Mouse (Mus musculus) kidney, postnatal 0 days (tissue): Measurements from ENCODE around the gene E130114P18Rik. TPM values are rescaled to one million over a fixed set of nuclear protein-coding genes. Genes with fewer than 3 reads are reported as not detected.

Experiments used
- ATAC-seq: fragments of 200-750 bp; cut with Nextera tagmentation; replicated peaks from 2 replicates; pipeline ENCODE4 v1.8.0; 2017; ENCODE audit warnings: low read depth, moderate number of reproducible peaks, moderate TSS enrichment, moderate library complexity; ENCODE audit not compliant: low FRiP score
- DNase-seq: peaks from one replicate; pipeline ENCODE4 v3.0.0-alpha.2; 2016; ENCODE audit warnings: low spot score
- H3K27ac ChIP-seq: fragments of 300-500 bp; sonication (generic); 2 replicates; pipeline ENCODE4 v1.5.1; 2014; ENCODE audit warnings: mild to moderate bottlenecking
- H3K27me3 ChIP-seq: fragments of 300-500 bp; sonication (generic); 2 replicates; pipeline ENCODE4 v1.6.1; 2014; ENCODE audit warnings: low read length, mixed read lengths; ENCODE audit not compliant: insufficient read depth
- H3K36me3 ChIP-seq: fragments of 300-500 bp; sonication (generic); 2 replicates; pipeline ENCODE4 v1.6.1; 2014; ENCODE audit warnings: low read length, mixed read lengths; ENCODE audit not compliant: insufficient read depth
- H3K4me1 ChIP-seq: fragments of 300-500 bp; sonication (generic); replicated peaks from 2 replicates; pipeline ENCODE4 v1.6.1; 2014; ENCODE audit warnings: antibody characterized with exemption, low read length, mixed read lengths; ENCODE audit not compliant: insufficient read depth
- H3K4me2 ChIP-seq: fragments of 300-500 bp; sonication (generic); 2 replicates; pipeline ENCODE4 v1.6.1; 2014; ENCODE audit warnings: mild to moderate bottlenecking, low read length, moderate library complexity, mixed read lengths
- H3K4me3 ChIP-seq: fragments of 300-500 bp; sonication (generic); replicated peaks from 2 replicates; pipeline ENCODE4 v1.5.1; 2014; ENCODE audit warnings: low read depth, low read length
- H3K9ac ChIP-seq: fragments of 300-500 bp; sonication (generic); 2 replicates; pipeline ENCODE4 v1.6.1; 2014; ENCODE audit warnings: low read depth, low read length
- H3K9me3 ChIP-seq: fragments of 300-500 bp; sonication (generic); replicated peaks from 2 replicates; pipeline ENCODE4 v1.6.1; 2016; ENCODE audit warnings: low read length, inconsistent platforms, mixed read lengths
- CTCF ChIP-seq: IDR thresholded peaks from 2 replicates; pipeline ENCODE4 v1.5.1; 2016; ENCODE audit warnings: antibody characterized with exemption, low read depth, mild to moderate bottlenecking, moderate library complexity
- WGBS: fragments of 180-500 bp; shearing (Covaris S2); extraction: QIAGEN DNeasy Blood & Tissue Kit; methylation state at CpG from one replicate; pipeline ENCODE4 v1.1.7; 2014; 5-methylcytosine and 5-hydroxymethylcytosine counted together
- polyA plus RNA-seq: library from polyadenylated mRNA; unstranded; fragments of >200 nt; fragmentation: Nextera tagmentation; extraction: Ambion mirVana; gene quantifications from 2 replicates; pipeline ENCODE4 v1.2.1, GENCODE M21; 2015

Gene E130114P18Rik
- polyA plus RNA-seq, 1 experiment from 2014 or later: 0.38 TPM

DNA sequence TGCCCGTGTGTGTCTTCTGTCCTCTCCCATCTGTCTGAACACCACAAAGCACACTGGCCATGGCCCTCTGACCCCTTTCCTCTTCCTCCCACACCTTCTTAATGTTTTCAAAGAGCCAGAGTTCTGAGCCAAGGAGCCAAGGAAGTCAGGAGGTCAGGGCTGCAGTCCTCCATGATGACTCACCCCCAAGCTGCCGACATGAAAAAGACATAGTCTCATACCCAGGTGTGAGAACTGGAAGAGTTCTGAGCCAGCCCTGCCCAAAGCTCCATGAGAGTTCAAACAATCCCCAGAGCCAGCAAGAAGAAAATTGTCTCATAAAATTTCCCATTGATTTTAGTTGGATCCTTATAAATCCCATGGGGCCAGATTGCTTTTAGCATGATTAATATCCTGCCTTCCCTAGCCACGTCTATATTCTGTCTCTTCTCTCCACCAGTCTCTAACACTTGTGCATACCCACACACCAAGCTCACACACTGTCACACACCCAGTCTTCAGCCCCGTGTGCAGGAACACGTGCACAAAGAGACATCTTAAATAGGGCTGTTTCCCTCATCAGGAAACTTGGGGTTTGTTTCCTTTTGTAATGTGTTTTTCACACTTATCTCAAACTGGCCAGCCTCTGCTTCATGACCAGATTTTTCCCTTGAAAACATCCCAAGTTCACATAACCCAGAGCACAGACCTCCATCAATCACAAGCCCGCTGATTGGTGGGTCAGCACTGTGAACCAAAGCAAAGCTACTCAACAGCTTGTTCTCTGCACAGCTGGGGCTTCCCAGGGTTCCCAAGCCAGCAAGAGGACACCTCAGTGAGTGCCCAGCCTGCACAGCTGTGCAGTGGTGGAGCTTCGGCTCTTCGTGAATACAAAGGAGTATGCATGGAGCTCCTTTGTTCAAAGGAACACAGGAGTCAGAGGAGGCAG lies 88.2 kb downstream of the E130114P18Rik start:
- Histone ChIP-seq H3K4me2 (no peak overlapping the region), H3K27me3 (no peaks in the 10 kb centered on the region), H3K4me1 (no peaks in the 10 kb centered on the region), H3K4me3 (no peak overlapping the region), H3K27ac (no peak overlapping the region), H3K36me3 (no peaks in the 10 kb centered on the region), H3K9me3 (no peaks in the 10 kb centered on the region), H3K9ac (no peak overlapping the region)
- peak; percentile 71 for DNase-seq
- WGBS: 28% methylated on average over 8 of the region's 8 CpGs
- TF ChIP-seq CTCF: no peak
- peak; percentile 57; the same call in 1 of the 2 replicates for ATAC-seq

DNA sequence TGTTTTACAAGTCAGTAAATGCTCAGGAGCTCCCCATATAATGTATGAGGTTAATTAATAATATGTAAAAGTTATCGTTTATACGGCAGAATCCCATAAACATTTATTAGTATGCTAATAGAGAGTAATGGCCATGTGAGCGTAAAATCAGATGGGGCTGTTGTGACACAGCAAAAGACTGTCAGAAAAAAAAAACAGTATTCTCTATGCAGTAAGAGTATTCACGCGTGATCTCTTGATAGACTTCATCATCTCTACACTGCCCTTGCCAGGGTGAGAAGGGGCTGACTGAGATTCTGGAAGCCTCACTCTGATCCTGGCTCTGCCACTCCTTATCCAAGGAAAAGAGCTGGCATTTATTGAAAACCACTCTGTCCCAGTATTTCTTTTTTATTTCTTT lies 91.9 kb downstream of the E130114P18Rik start:
- DNase-seq (no peak), ATAC-seq (no peak)
- WGBS: 77% methylated on average over 5 of the region's 5 CpGs
- H3K9ac ChIP-seq: no peak overlapping the region
- H3K27me3 ChIP-seq: no peaks in the 10 kb centered on the region
- H3K27ac ChIP-seq: no peak overlapping the region
- no peaks in the 10 kb centered on the region for H3K9me3 ChIP-seq
- H3K4me1 ChIP-seq: no peaks in the 10 kb centered on the region
- TF ChIP-seq CTCF: no peak
- H3K4me3 ChIP-seq: no peak overlapping the region
- H3K4me2 ChIP-seq: no peak overlapping the region
- no peaks in the 10 kb centered on the region for H3K36me3 ChIP-seq

- no peaks in the 10 kb centered on the region for H3K9me3 ChIP-seq
- no peak overlapping the region for H3K9ac ChIP-seq
- 28% methylated on average over 2 of the region's 2 CpGs for WGBS
- no peak for DNase-seq
- ATAC-seq: no peak
- H3K4me3 ChIP-seq: no peak overlapping the region
- no peaks in the 10 kb centered on the region for H3K36me3 ChIP-seq
- H3K27ac ChIP-seq: no peak overlapping the region
- no peak for TF ChIP-seq CTCF
- H3K4me1 ChIP-seq: no peaks in the 10 kb centered on the region
- no peaks in the 10 kb centered on the region for H3K27me3 ChIP-seq
- H3K4me2 ChIP-seq: no peak overlapping the region
Observed at GRCm38 (mm10) chr4:97676579-97676937, 101.3 kb downstream of the E130114P18Rik start.

DNA sequence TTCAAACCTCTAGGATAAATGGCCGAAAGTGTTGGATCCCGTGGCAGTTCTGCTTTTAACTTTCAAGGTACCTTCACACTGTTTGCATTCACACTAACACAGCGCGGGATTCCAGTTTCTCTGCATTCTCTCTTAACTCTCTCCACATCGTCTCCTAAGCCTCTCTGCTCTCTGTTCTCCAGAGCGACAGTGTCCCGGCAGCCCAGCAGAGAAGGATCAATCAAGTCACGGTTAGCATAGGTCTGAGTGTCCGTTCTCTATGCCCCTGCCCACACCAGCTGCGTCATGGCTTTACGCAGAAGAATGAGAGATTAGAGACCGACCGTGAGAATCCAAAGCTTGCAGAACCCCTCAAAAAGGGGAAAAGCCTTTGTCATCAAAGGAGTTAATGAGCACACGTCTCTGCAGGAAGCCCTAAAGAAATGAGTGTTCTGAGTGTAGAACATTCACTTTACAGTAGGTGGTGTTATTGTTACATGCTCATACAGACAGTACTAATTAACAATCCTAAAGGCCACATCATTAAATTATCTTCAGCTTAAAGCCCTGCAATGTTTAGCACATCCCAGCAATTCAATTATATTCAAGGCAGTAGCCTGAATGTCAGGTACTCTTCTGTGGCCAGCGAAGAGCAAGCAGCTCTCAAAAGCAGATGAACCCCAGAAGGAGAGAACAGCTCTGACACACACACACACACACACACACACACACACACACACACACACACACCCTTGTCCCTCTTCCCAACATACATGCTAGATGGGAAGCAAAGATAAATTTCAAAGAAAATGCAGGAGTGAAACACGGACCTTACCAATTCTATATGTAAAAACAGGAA lies 101.9 kb downstream of the E130114P18Rik start:
- H3K27me3 ChIP-seq: no peaks in the 10 kb centered on the region
- H3K36me3 ChIP-seq: no peaks in the 10 kb centered on the region
- H3K27ac ChIP-seq: no peak overlapping the region
- no peak overlapping the region for H3K4me3 ChIP-seq
- H3K9ac ChIP-seq: no peak overlapping the region
- 36% methylated on average over 16 of the region's 16 CpGs for WGBS
- H3K4me2 ChIP-seq: 0 out of 2 replicates have a peak overlapping the region, but pooled peaks have one; percentile 25
- H3K9me3 ChIP-seq: no peaks in the 10 kb centered on the region
- peak; percentile 81 for DNase-seq
- no peaks in the 10 kb centered on the region for H3K4me1 ChIP-seq
- ATAC-seq: no peak
- TF ChIP-seq CTCF: peak; percentile 66

DNA sequence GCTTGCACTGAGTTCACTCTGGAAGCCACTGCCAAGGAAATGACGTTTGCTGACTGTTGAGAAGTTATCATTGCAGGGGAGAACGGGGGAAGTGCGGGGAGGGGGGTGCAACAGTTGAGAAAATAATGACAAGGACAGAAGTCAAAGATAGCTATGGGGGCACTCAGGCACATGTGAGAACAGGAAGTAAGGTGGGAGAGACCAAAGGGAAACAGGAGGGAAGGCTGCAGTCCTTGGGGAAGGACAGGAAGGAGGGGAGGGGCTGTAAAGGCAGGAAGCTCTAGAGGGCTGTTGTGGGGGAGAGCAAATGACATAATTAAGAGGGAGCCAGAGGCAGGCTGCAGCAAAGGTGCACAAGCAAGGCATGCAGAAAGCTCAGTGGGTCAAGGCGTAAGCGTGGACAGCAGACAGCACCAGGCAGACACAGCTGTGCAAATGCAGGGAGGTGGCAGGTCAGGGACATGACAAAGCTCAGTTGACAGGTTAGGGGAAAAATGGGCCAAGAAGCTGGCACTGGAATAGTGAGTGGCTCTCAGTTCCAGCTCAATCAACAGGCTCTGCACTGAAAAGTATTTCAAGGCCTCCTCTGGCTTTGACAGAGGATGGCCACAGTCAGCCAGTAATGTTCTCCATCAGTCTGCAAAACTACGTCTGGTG lies 103.9 kb downstream of the E130114P18Rik start:
- Histone ChIP-seq H3K36me3 (no peaks in the 10 kb centered on the region), H3K4me3 (no peak overlapping the region), H3K4me1 (no peaks in the 10 kb centered on the region), H3K27ac (no peak overlapping the region), H3K27me3 (no peaks in the 10 kb centered on the region), H3K4me2 (no peak overlapping the region), H3K9me3 (no peaks in the 10 kb centered on the region), H3K9ac (no peak overlapping the region)
- WGBS: 43% methylated on average over 6 of the region's 6 CpGs
- ATAC-seq (no peak), DNase-seq (no peak)
- TF ChIP-seq CTCF: no peak

DNA sequence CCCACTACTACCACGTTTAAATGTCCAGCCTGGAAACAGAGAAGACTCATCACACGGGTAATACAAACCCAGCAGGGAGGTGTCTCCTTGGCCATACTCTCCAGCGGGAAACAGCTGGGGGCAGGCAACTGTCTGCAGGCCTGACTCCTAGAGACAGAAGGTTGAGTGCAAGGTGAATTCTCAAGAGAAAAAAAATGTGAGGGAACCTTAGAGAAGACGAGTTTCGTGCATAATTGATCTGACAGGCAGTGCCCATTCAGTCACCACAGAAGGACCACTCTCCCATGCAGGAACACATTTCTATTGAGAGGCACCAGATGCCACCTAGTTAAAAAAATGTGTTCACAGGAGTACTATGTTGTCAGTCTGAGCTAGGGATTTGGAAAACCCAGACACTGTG lies 105.4 kb downstream of the E130114P18Rik start:
- Histone ChIP-seq H3K27me3 (no peaks in the 10 kb centered on the region), H3K4me2 (no peak overlapping the region), H3K4me3 (no peak overlapping the region), H3K36me3 (no peaks in the 10 kb centered on the region), H3K9ac (no peak overlapping the region), H3K4me1 (no peaks in the 10 kb centered on the region), H3K27ac (no peak overlapping the region), H3K9me3 (no peaks in the 10 kb centered on the region)
- DNase-seq (no peak), ATAC-seq (no peak)
- TF ChIP-seq CTCF: no peak
- WGBS: 49% methylated on average over 5 of the region's 5 CpGs
